In genomic region chr11:96839428-96839827, GRCm38 (mm10) we compare ENCODE assay signal across 18 mouse cellular contexts. TPM values are rescaled to one million over a fixed set of nuclear protein-coding genes. Genes with fewer than 3 reads are reported as not detected.
"Had no signal": no experiment of that assay in that cellular context is flagged by ENCODE, and none has a peak within 500 bp of the region (broad histone marks: within the 10 kb centered on the region; RNA-seq: fewer than 3 reads in every experiment).

No protein-coding gene starts in this region.

- H3K36me3 ChIP-seq: limb, embryonic 10.5 days; limb, embryonic 13.5 days; liver, embryonic 12.5 days; liver, embryonic 15.5 days; neural tube, embryonic 12.5 days; neural tube, embryonic 15.5 days had no signal

- DNase-seq: kidney, adult 18-20 months; kidney, adult 9 months; kidney, postnatal 14 days; kidney, postnatal 4 days; lung, embryonic 14.5 days; midbrain, embryonic 14.5 days; right cerebral cortex, adult 18-20 months; right cerebral cortex, postnatal 14 days; right cerebral cortex, postnatal 4 days; thymus, postnatal 25 days had no signal

- H3K27me3 ChIP-seq: limb, embryonic 13.5 days; neural tube, embryonic 15.5 days had no signal

- H3K9ac ChIP-seq: limb, embryonic 13.5 days; liver, embryonic 12.5 days; liver, embryonic 15.5 days; lung, embryonic 14.5 days; neural tube, embryonic 15.5 days had no signal

- H3K4me3 ChIP-seq: limb, embryonic 10.5 days; limb, embryonic 13.5 days; liver, embryonic 12.5 days; liver, embryonic 15.5 days; neural tube, embryonic 12.5 days; neural tube, embryonic 15.5 days had no signal

- H3K27ac ChIP-seq: limb, embryonic 10.5 days; limb, embryonic 13.5 days; liver, embryonic 12.5 days; liver, embryonic 15.5 days; macrophage; neural tube, embryonic 12.5 days; neural tube, embryonic 15.5 days had no signal

- H3K4me1 ChIP-seq: limb, embryonic 13.5 days; liver, embryonic 15.5 days; neural tube, embryonic 15.5 days had no signal

RNA-seq across cellular contexts. Expression of gene Copz2, which starts 10.2 kb away (rescaled TPM):
- polyA plus RNA-seq: inflammation-experienced regulatory T-cells, adult 6 months had no signal
